Mouse (Mus musculus) stomach, postnatal 0 days (tissue): ENCODE data around the gene Tmem254a. TPM values are rescaled to one million over a fixed set of nuclear protein-coding genes. Genes with fewer than 3 reads are reported as not detected.
"Not testable (repeated sequence)": the region's sequence is repeated elsewhere in the genome, so short reads cannot be mapped to it uniquely, and the experiment has no call there.

ENCODE experiments used
- ATAC-seq: fragments of 200-750 bp; cut with Nextera tagmentation; 2 replicates; pipeline ENCODE4 v1.8.0; 2017; ENCODE audit not compliant: low FRiP score, low TSS enrichment
- DNase-seq: peaks from one replicate; pipeline ENCODE4 v3.0.0-alpha.2; 2016; ENCODE audit warnings: low spot score
- H3K27ac ChIP-seq: fragments of 300-500 bp; sonication (generic); replicated peaks from 2 replicates; pipeline ENCODE4 v1.5.1; 2014; ENCODE audit warnings: mild to moderate bottlenecking, control low read depth
- H3K27me3 ChIP-seq: fragments of 300-500 bp; sonication (generic); 2 replicates; pipeline ENCODE4 v1.6.1; 2014; ENCODE audit warnings: low read length; ENCODE audit not compliant: control insufficient read depth, insufficient read depth
- H3K36me3 ChIP-seq: fragments of 300-500 bp; sonication (generic); 2 replicates; pipeline ENCODE4 v1.6.1; 2014; ENCODE audit warnings: low read length, mixed read lengths; ENCODE audit not compliant: control insufficient read depth, insufficient read depth
- H3K4me1 ChIP-seq: fragments of 300-500 bp; sonication (generic); replicated peaks from 2 replicates; pipeline ENCODE4 v1.6.1; 2014; ENCODE audit warnings: antibody characterized with exemption; ENCODE audit not compliant: control insufficient read depth, insufficient read depth
- H3K4me2 ChIP-seq: fragments of 300-500 bp; sonication (generic); replicated peaks from 2 replicates; pipeline ENCODE4 v1.6.1; 2014; ENCODE audit warnings: low read depth, mild to moderate bottlenecking, control low read depth, moderate library complexity
- H3K4me3 ChIP-seq: fragments of 300-500 bp; sonication (generic); 2 replicates; pipeline ENCODE4 v1.5.1; 2014; ENCODE audit warnings: low read depth, low read length, control low read depth
- H3K9ac ChIP-seq: fragments of 300-500 bp; sonication (generic); 2 replicates; pipeline ENCODE4 v1.6.1; 2014; ENCODE audit warnings: mild to moderate bottlenecking, low read length, control low read depth, mixed read lengths
- H3K9me3 ChIP-seq: fragments of 300-500 bp; sonication (generic); 2 replicates; pipeline ENCODE4 v1.6.1; 2016; ENCODE audit warnings: low read length; ENCODE audit not compliant: control insufficient read depth
- WGBS: fragments of 180-500 bp; shearing (Covaris S2); extraction: QIAGEN DNeasy Blood & Tissue Kit; methylation state at CpG from one replicate; pipeline ENCODE4 v1.1.7; 2014; 5-methylcytosine and 5-hydroxymethylcytosine counted together
- polyA plus RNA-seq: library from polyadenylated mRNA; unstranded; fragments of >200 nt; fragmentation: Nextera tagmentation; extraction: Ambion mirVana; gene quantifications from 2 replicates; pipeline ENCODE4 v1.2.1, GENCODE M21; 2015

Tmem254a gene
- polyA plus RNA-seq, 1 experiment from 2014 or later, result 4.2 TPM

GRCm38 (mm10) chr14:25905243-25905642 lies 22.2 kb downstream of the Tmem254a start:
- DNase-seq, H3K27me3 ChIP-seq, H3K4me1 ChIP-seq, H3K9me3 ChIP-seq, H3K27ac ChIP-seq, ATAC-seq, H3K36me3 ChIP-seq, H3K9ac ChIP-seq, H3K4me2 ChIP-seq, H3K4me3 ChIP-seq: not testable (repeated sequence)
- no CpG with 5 or more reads among the region's 5 CpGs for WGBS

- not testable (repeated sequence) for H3K36me3 ChIP-seq, DNase-seq
- WGBS, result no CpG with 5 or more reads among the region's 10 CpGs
These were observed 24.5 kb downstream of the Tmem254a start, which contains the start of gene Plac9a for GRCm38 (mm10) chr14:25903000-25903399. Gene Plac9a, minus strand, starts transcription at chr14:25903100.

GRCm38 (mm10) chr14:25895686-25896085 lies 31.8 kb downstream of the Tmem254a start:
- H3K4me2 ChIP-seq, H3K9me3 ChIP-seq, H3K36me3 ChIP-seq, H3K4me1 ChIP-seq, H3K4me3 ChIP-seq, H3K27me3 ChIP-seq, DNase-seq, H3K9ac ChIP-seq, H3K27ac ChIP-seq: not testable (repeated sequence)
- ATAC-seq, result peak; percentile 48
- no CpG with 5 or more reads among the region's 7 CpGs for WGBS

More at GRCm38 (mm10) chr14:25903000-25903399, 24.5 kb downstream of the Tmem254a start, which contains the start of gene Plac9a:
- not testable (repeated sequence) for H3K9me3 ChIP-seq, H3K27me3 ChIP-seq, H3K4me1 ChIP-seq, H3K4me3 ChIP-seq, ATAC-seq, H3K4me2 ChIP-seq, H3K9ac ChIP-seq, H3K27ac ChIP-seq

- not testable (repeated sequence) for H3K4me1 ChIP-seq, H3K27ac ChIP-seq, H3K36me3 ChIP-seq, H3K27me3 ChIP-seq, H3K9ac ChIP-seq, DNase-seq, H3K9me3 ChIP-seq, H3K4me3 ChIP-seq, H3K4me2 ChIP-seq
- ATAC-seq, result peak; percentile 84
- WGBS, result no CpG with 5 or more reads among the region's 3 CpGs
These were observed 32.9 kb downstream of the Tmem254a start for GRCm38 (mm10) chr14:25894566-25894965.

- ATAC-seq, DNase-seq, H3K9me3 ChIP-seq, H3K9ac ChIP-seq, H3K27ac ChIP-seq, H3K36me3 ChIP-seq, H3K4me1 ChIP-seq, H3K27me3 ChIP-seq, H3K4me3 ChIP-seq, H3K4me2 ChIP-seq: not testable (repeated sequence)
- WGBS, result no CpG with 5 or more reads among the region's 12 CpGs
These were observed 41.6 kb downstream of the Tmem254a start for GRCm38 (mm10) chr14:25885886-25886285.

GRCm38 (mm10) chr14:25881769-25882168 lies 45.7 kb downstream of the Tmem254a start:
- H3K4me1 ChIP-seq, H3K9me3 ChIP-seq, DNase-seq, H3K27ac ChIP-seq, H3K4me3 ChIP-seq, H3K4me2 ChIP-seq, H3K27me3 ChIP-seq, H3K36me3 ChIP-seq, H3K9ac ChIP-seq: not testable (repeated sequence)
- no CpG with 5 or more reads among the region's 9 CpGs for WGBS
- peak; percentile 65 for ATAC-seq

- H3K4me3 ChIP-seq, H3K36me3 ChIP-seq, H3K9me3 ChIP-seq, H3K4me1 ChIP-seq, DNase-seq, H3K4me2 ChIP-seq, H3K9ac ChIP-seq, H3K27me3 ChIP-seq, H3K27ac ChIP-seq: not testable (repeated sequence)
- WGBS, result no CpG with 5 or more reads among the region's 7 CpGs
- ATAC-seq, result peak; percentile 80
These were observed 50.8 kb downstream of the Tmem254a start for GRCm38 (mm10) chr14:25876640-25877039.

Other genes with a start within 250 kb of the Tmem254a start
- gene Ppif, start 233.5 kb downstream of the Tmem254a start, polyA plus RNA-seq, result 66.1 and 74.6 TPM in 2 replicates
- gene Zcchc24, start 158.6 kb downstream of the Tmem254a start, polyA plus RNA-seq, result 11.3 and 11.9 TPM in 2 replicates
- gene Anxa11, start 85.5 kb downstream of the Tmem254a start, polyA plus RNA-seq, result 60.6 and 67.3 TPM in 2 replicates
- gene Plac9a, start 24.6 kb downstream of the Tmem254a start, polyA plus RNA-seq, result 1.9 and 2.8 TPM in 2 replicates
- 0.05 and 0.10 TPM in 2 replicates for gene Cphx1, start 10.6 kb upstream of the Tmem254a start, polyA plus RNA-seq
- 0.51 and 1.1 TPM in 2 replicates for gene Duxbl1, start 50.9 kb upstream of the Tmem254a start, polyA plus RNA-seq
- gene Gm9780, start 115.0 kb upstream of the Tmem254a start, polyA plus RNA-seq, result 77.5 and 113 TPM in 2 replicates
- 94.4 and 103 TPM in 2 replicates for gene Tmem254c, start 139.7 kb upstream of the Tmem254a start, polyA plus RNA-seq
- not detected in 2 replicates for gene Cphx2, start 153.8 kb upstream of the Tmem254a start, polyA plus RNA-seq
- not detected in 2 replicates for gene Cphx3, start 154.6 kb upstream of the Tmem254a start, polyA plus RNA-seq
- 0.67 TPM in 1 of 2 replicates, not detected in the other for gene Duxbl2, start 190.7 kb upstream of the Tmem254a start, polyA plus RNA-seq